Mouse (Mus musculus): ENCODE measurements around the gene Kcnmb1. TPM values are rescaled to one million over a fixed set of nuclear protein-coding genes. Genes with fewer than 3 reads are reported as not detected.

The Kcnmb1 gene
- total and polyA plus RNA-seq, 3 experiments, result 0.04 to 0.49 (median 0.09) TPM

DNA sequence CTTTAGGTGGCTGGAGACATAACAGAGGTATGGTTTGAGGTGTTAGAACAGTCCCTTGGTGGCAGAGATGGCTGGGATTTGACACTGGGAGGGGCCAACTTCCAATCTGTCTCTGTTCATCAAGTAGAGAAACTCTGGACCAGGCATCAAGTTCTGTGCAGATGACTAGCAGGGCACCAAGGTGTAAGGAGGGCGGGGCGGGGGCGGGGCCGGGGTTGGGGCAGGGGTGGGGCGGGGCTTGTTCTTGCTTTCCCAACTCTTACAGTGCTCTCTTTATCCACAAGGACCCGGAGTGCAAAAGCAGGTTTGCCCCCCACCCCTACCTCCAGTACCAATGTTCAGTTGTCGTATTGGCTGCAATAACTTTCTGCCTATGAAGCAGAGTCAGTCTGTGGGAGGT, 635 bp upstream of the Kcnmb1 start:
- no peak overlapping the region for H3K4me3 ChIP-seq (replicated peaks in 1 of 3; ENCODE audit: low read depth in 2 of 3, low read length in 2 of 3, poor library complexity in 1 of 3)
- H3K9ac ChIP-seq (ENCODE audit: insufficient read depth, low read depth), result no peak overlapping the region
- TF ChIP-seq MEF2A (IDR thresholded peaks at IDR 0.05; ENCODE audit: borderline replicate concordance, low read depth, low read length) (no peak), SMC3 (IDR thresholded peaks at IDR 0.05; ENCODE audit: low read depth, low read length) (no peak), ELF1 (IDR thresholded peaks at IDR 0.05; ENCODE audit: low read depth, low read length) (no peak), IRF4 (IDR thresholded peaks at IDR 0.05; ENCODE audit: low read depth, low read length) (no peak), ETS1 (conservative IDR thresholded peaks at IDR 0.05; ENCODE audit: low read depth, low read length) (no peak), E2F4 (IDR thresholded peaks at IDR 0.05; ENCODE audit: insufficient replicate concordance, low read depth, low read length) (no peak), JUND (conservative IDR thresholded peaks at IDR 0.05; ENCODE audit: low read depth, low read length) (no peak), EP300 (IDR thresholded peaks at IDR 0.05; ENCODE audit: low read length) (no peak), BHLHE40 (IDR thresholded peaks at IDR 0.05; ENCODE audit: low read depth, low read length) (no peak), NELFE (IDR thresholded peaks at IDR 0.05; ENCODE audit: low read depth, low read length) (no peak), SIN3A (IDR thresholded peaks at IDR 0.05; ENCODE audit: low read length) (no peak)
- dilution Hi-C loops (cut with MboI; ENCODE audit: extremely low pct_ligation_motif_present, extremely low pct_unique_long_range_greater_than_20kb, low sequenced_read_pairs) (no loop called here), in situ Hi-C loops (cut with MboI; ENCODE audit: low pct_ligation_motif_present, low pct_unique_long_range_greater_than_20kb, low sequenced_read_pairs) (loop anchor here (25.0 kb wide), 1 partner anchor 250 kb away; the partner anchor contains the start of gene Foxi1)
- DNase-seq (ENCODE audit: extremely low read depth), result no peak
- H3K27ac ChIP-seq (ENCODE audit: insufficient read depth, low read depth), result no peak overlapping the region
- H3K79me2 ChIP-seq (replicated peaks; ENCODE audit: control insufficient read depth, extremely low read depth, insufficient read depth, poor library complexity, severe bottlenecking), result no peaks in the 10 kb centered on the region
- peaks cover 2% of the 10 kb centered on the region for H3K27me3 ChIP-seq (replicated peaks)
- H3K36me3 ChIP-seq (replicated peaks in 1 of 2; ENCODE audit: control insufficient read depth in 1 of 2, insufficient read depth in 1 of 2, low read length in 1 of 2), result no peaks in the 10 kb centered on the region
- no peaks in the 10 kb centered on the region for H3K9me3 ChIP-seq (replicated peaks; ENCODE audit: low read length)
- peaks cover 5 to 38% of the 10 kb centered on the region in 2 experiments; a peak in 3 of 4 replicates for H3K4me1 ChIP-seq (ENCODE audit: control insufficient read depth in 1 of 2, insufficient read depth in 2 of 2)
- no peak overlapping the region for H3K4me2 ChIP-seq (ENCODE audit: insufficient read depth, low read depth, poor library complexity, severe bottlenecking)

DNA sequence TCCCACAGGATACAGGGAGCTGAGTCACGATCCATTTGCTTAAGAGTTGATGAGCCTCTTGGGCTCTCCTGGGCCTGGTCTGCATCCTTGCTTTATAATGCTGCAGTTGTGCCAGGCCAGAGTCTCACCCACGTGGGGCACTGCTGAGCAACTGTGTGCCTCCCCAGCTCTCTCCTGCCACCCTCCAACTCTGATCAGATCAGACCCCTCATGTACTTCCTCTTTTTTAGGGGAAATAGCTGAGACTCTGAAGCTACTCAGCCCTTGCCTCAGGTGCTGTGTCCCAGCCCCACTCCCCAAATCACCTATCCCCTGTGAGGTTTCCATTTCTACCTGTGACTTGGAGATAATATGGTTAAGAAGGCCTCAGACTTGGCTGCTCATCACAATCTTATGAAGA, 2.6 kb downstream of the Kcnmb1 start:
- no peak for TF ChIP-seq NELFE (IDR thresholded peaks at IDR 0.05; ENCODE audit: low read depth, low read length)
- no peak for TF ChIP-seq MAZ (IDR thresholded peaks at IDR 0.05; ENCODE audit: low read depth, low read length)
- peak; percentile 19 for TF ChIP-seq RAD21 (IDR thresholded peaks at IDR 0.05; ENCODE audit: low read depth, low read length)
- no peak for TF ChIP-seq HCFC1 (IDR thresholded peaks at IDR 0.05; ENCODE audit: low read depth, low read length)
- TF ChIP-seq SMC3 (IDR thresholded peaks at IDR 0.05; ENCODE audit: low read depth, low read length), result peak; percentile 8; the same call in 1 of the 2 replicates
- TF ChIP-seq CTCF (conservative IDR thresholded peaks at IDR 0.05 in 1 of 2, IDR thresholded peaks at IDR 0.05 in 1 of 2; ENCODE audit: low read depth in 2 of 2, low read length in 2 of 2), result peak in 1 of 2 experiments; percentile 59; a peak in 2 of 4 replicates
- dilution Hi-C loops (cut with MboI; ENCODE audit: extremely low pct_ligation_motif_present, extremely low pct_unique_long_range_greater_than_20kb, low sequenced_read_pairs), result no loop called here
- Histone ChIP-seq H3K9me3 (replicated peaks; ENCODE audit: low read length) (no peaks in the 10 kb centered on the region), H3K4me1 (ENCODE audit: control insufficient read depth in 1 of 2, insufficient read depth in 2 of 2) (peaks cover 13 to 50% of the 10 kb centered on the region in 2 experiments), H3K4me3 (replicated peaks in 1 of 3; ENCODE audit: low read depth in 2 of 3, low read length in 2 of 3, poor library complexity in 1 of 3) (no peak overlapping the region), H3K4me2 (ENCODE audit: insufficient read depth, low read depth, poor library complexity, severe bottlenecking) (no peak overlapping the region), H3K9ac (ENCODE audit: insufficient read depth, low read depth) (no peak overlapping the region), H3K27me3 (replicated peaks) (no peaks in the 10 kb centered on the region), H3K79me2 (replicated peaks; ENCODE audit: control insufficient read depth, extremely low read depth, insufficient read depth, poor library complexity, severe bottlenecking) (no peaks in the 10 kb centered on the region), H3K36me3 (replicated peaks in 1 of 2; ENCODE audit: control insufficient read depth in 1 of 2, insufficient read depth in 1 of 2, low read length in 1 of 2) (no peaks in the 10 kb centered on the region), H3K27ac (ENCODE audit: insufficient read depth, low read depth) (no peak overlapping the region)
- in situ Hi-C loops (cut with MboI; ENCODE audit: low pct_ligation_motif_present, low pct_unique_long_range_greater_than_20kb, low sequenced_read_pairs), result loop anchor here (25.0 kb wide), 1 partner anchor 247 kb away; the partner anchor contains the start of gene Foxi1
- DNase-seq (ENCODE audit: extremely low read depth), result peak; percentile 58

Measured in CH12.LX (cell line).